Mouse (Mus musculus) left cerebral cortex, adult 2 months (tissue): ENCODE measurements around the gene Clrn1. TPM values are rescaled to one million over a fixed set of nuclear protein-coding genes. Genes with fewer than 3 reads are reported as not detected.
A peak's percentile ranks its signal among the peaks of the same experiment; 100 is the strongest.

Experiments
- DNase-seq, 2 experiments: peaks; one replicate each; pipeline ENCODE4 v3.0.0; 2021 to 2022; ENCODE audit warnings: low spot score in 2 of 2, mixed read lengths in 1 of 2; ENCODE audit errors: extremely low spot score in 1 of 2
- H3K27ac ChIP-seq: fragments of 200-600 bp; 2 replicates; pipeline ENCODE4 v1.8.1; 2022
- H3K4me3 ChIP-seq: fragments of 200-600 bp; 2 replicates; pipeline ENCODE4 v1.8.1; 2022
- CTCF ChIP-seq: fragments of 200-600 bp; IDR thresholded peaks from 2 replicates; pipeline ENCODE4 v1.8.1; 2022; ENCODE audit warnings: antibody characterized with exemption, mild to moderate bottlenecking, moderate library complexity
- intact Hi-C: fragments of 180-260 bp; cut with DNase I; formaldehyde crosslinking; loops from one replicate; pipeline ENCODE4 v1.15.1; 2025
- total RNA-seq, 2 experiments: library from RNA; stranded (reverse); gene quantifications; 2 replicates each; pipeline ENCODE4 v1.2.3; 2021

Gene Clrn1
- total RNA-seq, 2 experiments from 2014 or later, result 0.68 to 1.4 TPM

DNA sequence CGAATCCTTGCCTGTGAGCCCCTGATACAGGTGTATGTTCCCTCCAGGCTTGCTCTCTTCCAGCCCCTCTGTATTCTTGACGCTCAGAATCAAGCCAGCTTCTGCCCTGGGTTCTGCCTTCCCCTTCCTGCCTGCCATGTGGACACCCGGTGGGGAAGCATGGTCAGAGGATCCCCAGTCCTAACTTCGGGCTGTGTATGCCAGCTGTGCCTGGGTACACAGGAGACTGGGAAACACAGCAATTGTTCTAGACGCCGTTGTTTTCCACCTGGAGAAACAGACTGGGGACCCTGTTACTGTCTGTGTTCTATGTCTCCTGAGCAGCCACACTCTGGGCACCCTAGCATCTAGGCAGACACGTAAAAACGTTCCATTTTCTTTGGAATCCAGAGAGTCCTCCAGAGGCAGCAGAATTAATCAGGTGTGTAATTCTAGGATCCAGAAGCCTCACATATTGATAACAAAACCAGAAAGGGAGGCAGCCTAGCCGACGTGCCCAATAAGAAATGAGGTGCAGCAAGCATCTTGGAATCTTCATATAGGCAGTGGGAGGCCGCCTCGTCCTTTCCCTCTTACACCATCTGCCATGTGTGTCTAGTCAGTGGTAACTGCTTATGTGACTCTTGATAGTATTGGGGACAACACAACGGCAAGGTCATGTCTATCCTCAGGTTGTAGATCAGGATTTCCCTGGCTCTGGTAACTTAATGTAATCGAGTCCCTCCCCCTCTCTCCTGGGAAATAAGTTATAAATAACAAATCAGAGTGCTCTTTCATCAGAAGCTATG is 56.6 kb downstream of the Clrn1 start:
- Histone ChIP-seq H3K4me3 (no peak overlapping the region), H3K27ac (no peak overlapping the region)
- intact Hi-C loops, result no loop called here
- TF ChIP-seq CTCF, result no peak
- DNase-seq, result no peak

DNA sequence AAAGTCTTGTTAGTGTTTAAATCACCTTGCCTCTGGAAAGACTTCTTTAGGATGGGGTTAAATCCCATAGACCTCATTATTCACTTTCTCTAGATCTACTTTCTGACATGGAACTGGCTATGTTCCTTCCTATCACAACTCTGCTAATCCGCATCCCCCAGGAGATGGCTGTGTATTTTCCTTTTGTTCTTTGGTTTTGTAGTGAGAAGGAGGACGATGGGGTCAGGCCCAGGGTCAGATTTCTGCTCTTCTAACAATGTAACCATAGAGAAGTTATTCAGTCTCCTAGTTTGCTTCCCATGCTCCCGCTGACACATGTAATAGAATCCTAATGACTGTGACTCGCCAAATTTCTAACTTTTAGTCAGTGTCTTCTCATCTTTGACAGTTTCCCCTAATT is 58.9 kb downstream of the Clrn1 start:
- TF ChIP-seq CTCF, result no peak
- intact Hi-C loops, result no loop called here
- H3K4me3 ChIP-seq, result no peak overlapping the region

DNA sequence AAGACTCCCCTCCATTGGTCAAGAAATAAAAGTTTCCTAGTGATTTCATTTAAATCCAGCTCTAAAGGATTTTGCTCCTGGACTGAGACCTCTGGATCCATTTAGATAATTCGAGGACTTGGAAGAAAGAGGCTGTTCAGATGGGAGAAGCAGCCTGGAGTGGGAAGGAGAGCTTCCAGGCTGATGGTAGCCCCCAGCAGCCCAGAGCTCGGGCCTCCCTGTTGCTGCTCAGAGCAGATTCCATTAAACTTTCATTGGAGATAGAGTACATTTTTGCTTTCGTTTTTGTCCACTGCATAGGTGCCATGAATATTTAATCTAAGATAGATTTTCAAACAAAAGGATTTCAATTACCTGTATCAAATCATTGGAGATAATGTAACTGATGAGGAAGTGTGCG is 62.9 kb downstream of the Clrn1 start, which contains the start of gene Mindy4b-ps:
Gene Mindy4b-ps (minus strand): TSS at position 101 of the 400 bp plus-strand sequence.
- H3K4me3 ChIP-seq, result no peak within 1 kb of the TSS
- TF ChIP-seq CTCF, result no peak
- DNase-seq, result no peak
- no peak within 1 kb of the TSS for H3K27ac ChIP-seq
- intact Hi-C loops, result no loop called here

More for the DNA sequence above, 58.9 kb downstream of the Clrn1 start:
- no peak overlapping the region for H3K27ac ChIP-seq
- no peak for DNase-seq

DNA sequence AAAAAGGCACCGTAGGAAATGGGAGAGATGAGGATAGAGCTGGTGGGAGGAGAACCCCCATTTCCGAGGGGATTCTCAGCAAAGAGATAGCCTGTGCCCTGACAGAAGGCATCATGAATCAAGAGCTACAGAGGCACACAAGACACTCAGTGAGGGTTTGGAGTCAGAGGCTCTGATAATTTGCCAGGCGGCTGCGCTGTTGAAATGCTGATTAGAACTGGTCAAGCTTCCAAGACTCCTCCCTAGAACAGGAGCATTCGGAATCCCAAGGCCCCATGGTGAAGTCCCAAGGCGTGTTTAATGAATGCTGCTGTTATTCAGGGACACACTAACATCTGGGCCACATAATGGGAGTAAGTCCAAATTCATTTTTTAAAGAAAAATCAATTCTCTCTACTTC is 67.8 kb downstream of the Clrn1 start:
- TF ChIP-seq CTCF, result no peak
- intact Hi-C loops, result no loop called here
- Histone ChIP-seq H3K27ac (no peak overlapping the region), H3K4me3 (no peak overlapping the region)
- no peak for DNase-seq

DNA sequence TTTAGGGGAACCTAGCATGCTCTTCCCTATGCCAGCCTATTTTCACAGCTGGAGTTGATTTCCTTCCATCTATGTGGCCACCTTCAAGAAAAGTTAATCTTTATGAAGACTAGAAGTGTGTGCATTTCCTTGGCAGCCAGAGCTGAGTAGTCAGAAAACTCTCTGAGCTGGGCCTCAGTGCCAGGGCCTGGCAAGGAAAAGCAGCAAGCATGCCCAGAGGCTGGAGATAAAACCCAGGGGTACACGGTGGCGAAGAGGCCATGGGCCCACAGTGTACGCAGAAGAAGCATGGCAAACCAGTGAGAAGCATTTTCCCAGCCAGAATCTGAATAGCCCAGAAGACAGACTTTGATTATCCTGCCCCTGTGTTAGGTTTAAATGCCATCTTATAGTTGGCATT is 70.9 kb downstream of the Clrn1 start:
- Histone ChIP-seq H3K4me3 (no peak overlapping the region), H3K27ac (no peak overlapping the region)
- no peak for DNase-seq
- no peak for TF ChIP-seq CTCF
- intact Hi-C loops, result no loop called here

DNA sequence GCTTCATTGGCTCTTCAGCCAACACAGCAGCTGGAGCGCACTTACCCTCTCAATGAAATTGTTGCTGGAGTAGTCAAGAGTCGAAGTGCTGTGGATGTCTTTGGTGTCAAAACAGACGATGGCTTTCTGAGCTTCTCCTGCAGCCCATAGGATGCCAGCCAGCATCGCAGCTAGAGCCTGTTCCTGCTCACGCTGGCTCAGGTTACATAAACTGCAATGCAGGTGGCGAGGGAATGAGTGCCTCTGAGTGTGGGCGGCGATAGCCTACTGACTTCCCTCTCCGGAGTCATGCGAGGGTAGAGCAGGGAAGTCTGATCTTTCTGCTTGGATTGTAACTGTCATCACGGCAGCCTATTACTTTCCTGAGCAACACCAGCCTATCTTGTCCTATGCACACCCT is 74.8 kb downstream of the Clrn1 start:
- TF ChIP-seq CTCF, result no peak

DNA sequence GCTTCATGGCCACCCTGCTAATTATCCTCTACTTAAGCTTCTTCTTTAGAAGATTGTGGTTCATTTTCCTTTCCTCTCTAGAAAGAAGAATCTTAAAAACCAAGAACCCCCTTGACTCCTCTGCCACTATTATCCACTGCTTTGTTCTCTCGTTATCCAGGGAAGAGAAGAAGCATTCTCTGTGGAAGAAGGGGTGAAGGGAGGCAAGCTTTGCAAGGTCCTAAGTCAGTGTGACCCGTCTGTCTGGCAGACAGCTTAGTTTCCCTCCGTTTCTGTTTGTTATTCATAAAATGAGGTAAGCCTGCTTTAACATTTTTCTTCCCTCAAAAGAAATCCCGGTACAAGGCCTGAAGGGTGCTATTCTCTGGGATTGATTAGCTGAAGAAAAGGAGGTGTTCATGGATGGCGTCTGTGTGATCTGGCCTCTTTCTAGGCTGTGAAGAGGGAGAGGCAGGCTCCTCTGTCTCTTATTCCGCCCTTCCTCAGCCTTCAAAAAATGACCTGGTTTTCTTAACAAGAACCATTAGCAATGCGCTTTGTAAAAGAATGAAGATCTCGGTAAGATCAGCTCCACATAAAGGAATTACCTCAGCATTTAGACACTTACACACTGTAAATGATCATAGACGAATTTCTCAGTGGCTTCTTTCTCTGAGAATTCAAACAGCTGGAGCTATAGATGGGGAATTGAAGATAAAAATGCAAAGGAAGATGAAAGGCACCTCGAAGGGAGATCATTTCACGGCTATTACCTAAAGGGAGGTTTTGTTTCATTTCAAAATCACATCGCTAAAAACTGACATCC is 75.8 kb downstream of the Clrn1 start:
- TF ChIP-seq CTCF, result no peak

More for the DNA sequence above, 74.8 kb downstream of the Clrn1 start:
- Histone ChIP-seq H3K27ac (no peak overlapping the region), H3K4me3 (no peak overlapping the region)
- peak; percentile 22 to 46 for DNase-seq
- intact Hi-C loops, result no loop called here

DNA sequence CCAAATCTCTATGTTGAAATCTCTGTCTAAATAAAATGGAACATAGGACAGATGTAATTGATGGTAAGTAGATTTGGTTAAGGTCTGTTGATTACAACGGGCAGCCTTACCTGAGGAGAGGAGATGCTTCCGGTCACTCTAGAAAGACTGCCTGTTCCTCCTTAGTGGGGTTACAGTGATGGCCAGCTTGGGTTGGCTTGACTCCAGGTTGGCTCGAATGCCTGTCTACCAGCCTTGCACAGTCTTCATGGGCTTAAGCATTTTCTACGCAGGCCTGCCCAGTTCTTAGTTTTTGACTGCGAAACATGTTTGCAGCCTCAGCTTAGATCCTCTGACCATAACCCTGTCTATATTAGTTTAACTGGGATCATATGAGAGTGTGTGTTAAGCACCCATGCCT is 76.5 kb downstream of the Clrn1 start:
- H3K27ac ChIP-seq, result no peak overlapping the region
- TF ChIP-seq CTCF, result no peak
- intact Hi-C loops, result no loop called here
- no peak overlapping the region for H3K4me3 ChIP-seq
- DNase-seq, result no peak

More for the DNA sequence above, 75.8 kb downstream of the Clrn1 start:
- intact Hi-C loops, result no loop called here
- Histone ChIP-seq H3K27ac (no peak overlapping the region), H3K4me3 (no peak overlapping the region)
- DNase-seq, result no peak

DNA sequence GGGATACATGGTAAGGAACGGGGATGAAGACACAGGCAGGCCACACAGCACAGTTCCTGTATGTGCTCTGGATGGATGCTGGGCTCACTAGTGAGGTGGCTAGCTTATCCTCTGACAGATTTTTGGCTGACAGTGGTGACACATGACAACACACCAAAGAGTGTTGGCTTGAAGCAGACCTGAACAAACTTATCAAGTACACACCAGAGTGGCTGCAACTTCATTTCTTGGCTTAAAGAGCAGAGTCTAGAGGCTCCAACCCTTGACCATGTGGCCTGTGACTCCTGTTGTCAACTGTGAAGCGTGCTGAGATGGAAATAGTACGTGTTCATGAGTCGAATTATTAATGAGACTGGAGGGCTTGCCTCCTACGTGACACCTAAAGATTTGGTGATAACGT is 80.4 kb downstream of the Clrn1 start:
- TF ChIP-seq CTCF, result no peak
- Histone ChIP-seq H3K27ac (no peak overlapping the region), H3K4me3 (no peak overlapping the region)
- intact Hi-C loops, result no loop called here
- no peak for DNase-seq

DNA sequence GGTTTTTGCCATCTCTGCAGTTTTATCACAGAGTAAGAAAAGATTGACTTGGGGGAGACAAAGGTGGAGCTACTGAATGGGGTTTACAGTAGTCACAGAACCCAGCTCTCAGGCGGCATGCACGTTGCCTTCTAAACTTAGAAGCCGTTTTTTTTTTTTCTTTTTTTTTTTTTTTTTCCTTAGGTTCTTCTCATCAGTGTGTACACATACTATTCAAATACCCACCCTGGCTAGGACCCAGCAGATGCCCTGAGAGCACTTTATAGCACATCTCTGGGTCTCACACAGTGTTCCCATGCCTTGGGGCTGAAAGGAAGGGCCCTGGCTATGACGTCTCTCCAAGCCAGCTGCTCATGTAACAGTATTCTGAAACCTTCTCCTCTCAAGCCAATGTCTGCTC is 86.5 kb downstream of the Clrn1 start:
- intact Hi-C loops, result no loop called here
- no peak for TF ChIP-seq CTCF
- DNase-seq, result no peak
- H3K4me3 ChIP-seq, result no peak overlapping the region
- H3K27ac ChIP-seq, result no peak overlapping the region

DNA sequence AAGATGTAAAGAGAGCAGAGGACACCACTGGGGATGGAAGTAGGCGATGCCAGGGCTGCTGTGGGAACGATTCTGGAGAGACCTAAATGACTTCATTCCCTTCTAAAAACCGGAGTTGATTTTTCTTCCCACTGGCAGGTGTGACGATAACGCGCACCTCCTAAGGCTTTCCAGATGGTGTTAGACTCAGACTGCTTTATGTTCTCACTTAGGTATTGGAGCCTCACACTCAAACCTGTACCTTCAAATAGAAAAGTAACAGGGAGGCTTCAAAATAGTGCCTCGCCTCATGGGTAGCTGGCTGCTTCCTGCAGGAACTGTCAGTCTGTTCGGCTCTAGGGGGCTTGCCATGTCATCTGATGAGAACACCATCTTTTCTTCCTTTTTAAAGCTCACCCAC is 86.9 kb downstream of the Clrn1 start:
- intact Hi-C loops, result no loop called here
- no peak overlapping the region for H3K27ac ChIP-seq
- no peak for DNase-seq
- no peak for TF ChIP-seq CTCF
- no peak overlapping the region for H3K4me3 ChIP-seq

Other genes starting within 250 kb of the Clrn1 start
- gene Erich6, start 248.1 kb downstream of the Clrn1 start, total RNA-seq, result 1 to 10 TPM; 1.4 to 1.7 TPM
- gene Siah2, start 192.9 kb downstream of the Clrn1 start, total RNA-seq, result 10 to 100 TPM; 17.2 to 22.0 TPM
- 1 to 10 TPM; 2.6 to 2.8 TPM for gene Mindy4b-ps, start 63.0 kb downstream of the Clrn1 start, total RNA-seq
- 10 to 100 TPM; 46.5 to 52.0 TPM for gene Med12l, start 120.5 kb upstream of the Clrn1 start, total RNA-seq
- not detected for gene Gpr171, start 216.5 kb upstream of the Clrn1 start, total RNA-seq